Mouse (Mus musculus) embryonic fibroblast, embryonic 13.5 days (primary cell): ENCODE results near the gene Speg.

Experiments used
- CTCF ChIP-seq: IDR thresholded peaks from 2 replicates; pipeline ENCODE4 v1.5.1; 2011; ENCODE audit warnings: mild to moderate bottlenecking, control low read depth, low read length, moderate library complexity, borderline replicate concordance; ENCODE audit not compliant: insufficient read depth
- POLR2A ChIP-seq: IDR thresholded peaks from 2 replicates; pipeline ENCODE4 v1.6.1; 2011; ENCODE audit warnings: low read depth, mild to moderate bottlenecking, control low read depth, low read length, moderate library complexity

- TF ChIP-seq CTCF (peak; percentile 49), POLR2A (no peak)
These were observed 50.8 kb downstream of the Speg start for GRCm38 (mm10) chr1:75425796-75426471.
